Mouse (Mus musculus) kidney, adult 10 weeks (tissue): ENCODE results near the gene Nlrp9b. TPM values are rescaled to one million over a fixed set of nuclear protein-coding genes. Genes with fewer than 3 reads are reported as not detected.

Source experiments
- polyA plus RNA-seq: library from polyadenylated mRNA; stranded (reverse); fragments of 350-450 nt; fragmentation: Illumina TruSeq; extraction: RNeasy Lipid Tissue Mini Kit (QIAGEN cat#74804); gene quantifications from one replicate; pipeline ENCODE4 v1.2.3, GENCODE M21; 2014; ENCODE audit warnings: low read depth, low replicate concordance

Nlrp9b gene
- 0.16 TPM for polyA plus RNA-seq

GRCm38 (mm10) chr7:19991165-19991564, at the start of gene Nlrp9b:
TSS of gene Nlrp9b (plus strand) at chr7:19991465.

DNA sequence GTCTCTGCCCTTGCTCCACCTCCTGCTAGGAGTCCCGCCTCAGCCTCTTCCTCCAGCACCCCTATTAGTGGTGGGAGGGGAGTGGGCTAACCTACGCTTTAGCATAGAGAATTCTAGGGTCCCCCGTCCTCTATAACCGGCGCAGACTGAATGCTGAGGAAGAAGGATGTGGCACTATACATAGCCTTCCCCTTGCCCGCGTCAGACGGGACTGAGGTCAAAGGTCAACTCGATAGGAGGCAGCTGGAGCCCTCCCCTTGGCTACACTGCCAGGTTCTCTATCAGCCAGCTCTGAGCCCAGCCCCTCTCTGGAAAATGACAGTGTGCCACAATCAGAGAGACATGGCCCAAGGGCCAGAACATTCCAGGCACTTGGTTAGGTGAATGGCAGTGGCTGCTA, 40.7 kb upstream of the Nlrp9b start, which contains the start of gene Igsf23:
Igsf23 (minus strand) TSS at position 168 of the 400 bp plus-strand sequence.

GRCm38 (mm10) chr7:19964985-19965579, 26.2 kb upstream of the Nlrp9b start, which contains the start of gene Ceacam20:
TSS of gene Ceacam20 (plus strand) at chr7:19965412.

GRCm38 (mm10) chr7:20099380-20099779, 108.1 kb downstream of the Nlrp9b start, which contains the start of gene Vmn1r91:
TSS of gene Vmn1r91 (plus strand) at chr7:20099680.

GRCm38 (mm10) chr7:20122479-20122878, 131.2 kb downstream of the Nlrp9b start, which contains the start of gene Gm16442:
TSS of gene Gm16442 (minus strand) at chr7:20122579.

Other genes starting within 250 kb of the Nlrp9b start
- gene Nectin2, start 241.0 kb upstream of the Nlrp9b start, polyA plus RNA-seq = 2.4 TPM
- 0.36 TPM for gene Bcam, start 220.4 kb upstream of the Nlrp9b start, polyA plus RNA-seq
- 1.1 TPM for gene Cblc, start 194.7 kb upstream of the Nlrp9b start, polyA plus RNA-seq
- not detected for gene Bcl3, start 168.7 kb upstream of the Nlrp9b start, polyA plus RNA-seq
- not detected for gene Gm19345, start 139.5 kb upstream of the Nlrp9b start, polyA plus RNA-seq
- gene Ceacam16, start 130.2 kb upstream of the Nlrp9b start, polyA plus RNA-seq = not detected
- 0.12 TPM for gene Ceacam19, start 103.5 kb upstream of the Nlrp9b start, polyA plus RNA-seq
- gene Pvr, start 70.3 kb upstream of the Nlrp9b start, polyA plus RNA-seq = 11.8 TPM
- gene Igsf23, start 40.7 kb upstream of the Nlrp9b start, polyA plus RNA-seq = not detected
- gene Ceacam20, start 26.1 kb upstream of the Nlrp9b start, polyA plus RNA-seq = 0.16 TPM
- gene Vmn1r91, start 108.2 kb downstream of the Nlrp9b start, polyA plus RNA-seq = not detected
- gene Gm16442, start 131.1 kb downstream of the Nlrp9b start, polyA plus RNA-seq = not detected
- gene Vmn1r93, start 147.6 kb downstream of the Nlrp9b start, polyA plus RNA-seq = not detected
- gene Vmn1r94, start 176.9 kb downstream of the Nlrp9b start, polyA plus RNA-seq = not detected
- gene Vmn1r95, start 202.2 kb downstream of the Nlrp9b start, polyA plus RNA-seq = not detected
- gene Gm6164, start 214.1 kb downstream of the Nlrp9b start, polyA plus RNA-seq = not detected
- not detected for gene Gm4498, start 242.4 kb downstream of the Nlrp9b start, polyA plus RNA-seq